10 mouse cellular contexts compared by ENCODE assay signal in the genomic region with DNA sequence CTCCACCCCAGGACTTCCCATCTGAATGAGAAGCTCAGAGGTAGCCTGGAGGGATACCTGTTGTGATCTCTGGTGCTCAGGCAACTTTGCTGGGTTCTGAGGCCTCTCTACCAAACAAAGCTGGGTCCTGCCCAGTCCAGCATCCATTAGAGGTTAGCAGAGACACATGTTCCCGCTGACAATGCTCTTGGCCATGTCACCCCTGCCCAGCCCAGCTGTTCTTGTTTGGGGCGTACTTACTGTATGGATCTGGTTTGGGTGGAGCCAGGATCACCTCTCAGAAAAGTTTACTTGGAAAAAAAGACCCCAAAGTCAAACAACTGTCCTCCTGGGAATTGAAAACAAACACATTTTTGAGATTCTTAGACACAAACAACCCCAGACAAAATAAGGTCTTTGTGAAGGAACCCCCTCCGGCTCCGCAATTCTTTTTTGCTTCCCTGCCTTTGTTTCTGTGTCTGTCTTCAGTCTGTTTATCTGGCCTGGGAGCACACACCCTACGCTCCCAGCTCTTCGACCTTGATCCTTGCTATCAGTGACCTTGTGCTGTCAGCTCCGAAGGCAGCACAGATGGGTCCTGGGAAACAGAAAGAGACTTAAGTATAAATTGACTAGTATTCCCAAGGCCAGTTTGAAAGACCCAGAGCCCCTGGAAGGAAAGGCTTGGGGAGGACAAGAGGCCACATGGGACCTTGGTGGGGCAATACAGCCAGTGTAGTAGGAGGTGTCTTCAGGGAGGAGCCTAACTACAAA.
DNase-seq lines count a peak whose midpoint lies in the region; ATAC-seq and TF ChIP-seq lines count a peak whose summit lies in the region.
"Had no signal": no experiment of that assay in that cellular context is flagged by ENCODE, and none has a peak within 500 bp of the region (broad histone marks: within the 10 kb centered on the region; RNA-seq: fewer than 3 reads in every experiment).

No protein-coding gene starts in this region.

- no peaks in the 10 kb centered on the region for H3K27me3 ChIP-seq in hindbrain, embryonic 11.5 days (ENCODE audit: control insufficient read depth, insufficient read depth, low read length)
- no peaks in the 10 kb centered on the region for H3K27me3 ChIP-seq in hindbrain, embryonic 16.5 days (replicated peaks; ENCODE audit: control insufficient read depth, insufficient read depth, low read length)
- H3K27me3 ChIP-seq in stomach, embryonic 15.5 days (replicated peaks) = no peaks in the 10 kb centered on the region
- H3K27me3 ChIP-seq in stomach, postnatal 0 days (ENCODE audit: control insufficient read depth, insufficient read depth, low read length) = no peaks in the 10 kb centered on the region
- no peaks in the 10 kb centered on the region for H3K27me3 ChIP-seq in cerebellum, adult 2 months (ENCODE audit: control insufficient read depth, insufficient read depth, low read length)

- no peak overlapping the region for H3K9ac ChIP-seq in hindbrain, embryonic 11.5 days (ENCODE audit: low read depth, low read length)
- H3K9ac ChIP-seq in hindbrain, embryonic 16.5 days (ENCODE audit: low read depth, low read length) = no peak overlapping the region
- H3K9ac ChIP-seq in stomach, embryonic 15.5 days = no peak overlapping the region
- no peak overlapping the region for H3K9ac ChIP-seq in stomach, postnatal 0 days (ENCODE audit: low read length)

- H3K4me1 ChIP-seq in hindbrain, embryonic 11.5 days (replicated peaks; ENCODE audit: control insufficient read depth, insufficient read depth, low read length) = peaks cover 13% of the 10 kb centered on the region
- peaks cover 36% of the 10 kb centered on the region for H3K4me1 ChIP-seq in hindbrain, embryonic 16.5 days (ENCODE audit: control insufficient read depth, insufficient read depth, low read depth, low read length)
- H3K4me1 ChIP-seq in stomach, embryonic 15.5 days = peaks cover 38% of the 10 kb centered on the region
- H3K4me1 ChIP-seq in stomach, postnatal 0 days (replicated peaks; ENCODE audit: control insufficient read depth, insufficient read depth) = peaks cover 15% of the 10 kb centered on the region; the same call in 1 of the 2 replicates
- H3K4me1 ChIP-seq in cerebellum, adult 2 months (ENCODE audit: control insufficient read depth, insufficient read depth, low read length) = peaks cover 9% of the 10 kb centered on the region

- WGBS in hindbrain, embryonic 11.5 days = 54% methylated on average over 7 of the region's 7 CpGs
- WGBS in hindbrain, embryonic 16.5 days = 61% methylated on average over 7 of the region's 7 CpGs
- WGBS in stomach, embryonic 15.5 days = 44% methylated on average over 7 of the region's 7 CpGs
- 58% methylated on average over 7 of the region's 7 CpGs for WGBS in stomach, postnatal 0 days
- 81% methylated on average over 7 of the region's 7 CpGs for WGBS in cerebellum, adult 2 months

- H3K9me3 ChIP-seq in hindbrain, embryonic 11.5 days (ENCODE audit: control insufficient read depth, low read length) = no peaks in the 10 kb centered on the region
- H3K9me3 ChIP-seq in hindbrain, embryonic 16.5 days (ENCODE audit: control insufficient read depth, low read length) = no peaks in the 10 kb centered on the region
- no peaks in the 10 kb centered on the region for H3K9me3 ChIP-seq in stomach, embryonic 15.5 days
- H3K9me3 ChIP-seq in stomach, postnatal 0 days (ENCODE audit: control insufficient read depth, low read length) = no peaks in the 10 kb centered on the region

- H3K4me2 ChIP-seq in hindbrain, embryonic 11.5 days (replicated peaks; ENCODE audit: low read depth, low read length) = no peak overlapping the region
- H3K4me2 ChIP-seq in hindbrain, embryonic 16.5 days (ENCODE audit: low read length) = no peak overlapping the region
- H3K4me2 ChIP-seq in stomach, embryonic 15.5 days = no peak overlapping the region
- no peak overlapping the region for H3K4me2 ChIP-seq in stomach, postnatal 0 days (replicated peaks; ENCODE audit: low read depth)

- DNase-seq in adrenal gland, adult (ENCODE audit: inconsistent age in 2 of 2, low spot score in 1 of 2) = peak; percentile 78 to 81
- no peak for DNase-seq in adrenal gland, postnatal 14 days
- DNase-seq in hindbrain, embryonic 11.5 days (ENCODE audit: low spot score) = peak; percentile 30
- no peak for DNase-seq in stomach, postnatal 0 days (ENCODE audit: low spot score)
- DNase-seq in cerebellum, adult 2 months = no peak
- DNase-seq in MN1 (ENCODE audit: low spot score) = no peak
- DNase-seq: kidney, adult 11 months; lung, postnatal 36 days had no signal

- TF ChIP-seq CTCF in stomach, postnatal 0 days (IDR thresholded peaks at IDR 0.05; ENCODE audit: low read depth) = no peak
- TF ChIP-seq CTCF in cerebellum, adult 2 months (IDR thresholded peaks at IDR 0.05; ENCODE audit: borderline replicate concordance, insufficient read depth, low read depth, low read length) = no peak

- TF ChIP-seq EP300 in stomach, postnatal 0 days (optimal IDR thresholded peaks at IDR 0.05) = no peak

- H3K36me3 ChIP-seq in hindbrain, embryonic 11.5 days (ENCODE audit: control insufficient read depth, insufficient read depth, low read length) = no peaks in the 10 kb centered on the region
- no peaks in the 10 kb centered on the region for H3K36me3 ChIP-seq in hindbrain, embryonic 16.5 days (ENCODE audit: control insufficient read depth, insufficient read depth, low read length)
- H3K36me3 ChIP-seq in stomach, embryonic 15.5 days = no peaks in the 10 kb centered on the region
- H3K36me3 ChIP-seq in stomach, postnatal 0 days (ENCODE audit: control insufficient read depth, insufficient read depth, low read length) = no peaks in the 10 kb centered on the region

- peak; percentile 24; the same call in 1 of the 2 replicates for ATAC-seq in hindbrain, embryonic 11.5 days (ENCODE audit: low FRiP score)
- no peak for ATAC-seq in hindbrain, embryonic 16.5 days
- no peak for ATAC-seq in stomach, embryonic 15.5 days (ENCODE audit: insufficient read depth, low FRiP score, low read depth)
- no peak for ATAC-seq in stomach, postnatal 0 days (ENCODE audit: low FRiP score, low TSS enrichment)

- H3K4me3 ChIP-seq in hindbrain, embryonic 11.5 days (ENCODE audit: low read depth, low read length) = no peak overlapping the region
- no peak overlapping the region for H3K4me3 ChIP-seq in hindbrain, embryonic 16.5 days (ENCODE audit: low read length)
- no peak overlapping the region for H3K4me3 ChIP-seq in stomach, embryonic 15.5 days (replicated peaks)
- no peak overlapping the region for H3K4me3 ChIP-seq in stomach, postnatal 0 days (ENCODE audit: low read depth, low read length)
- no peak overlapping the region for H3K4me3 ChIP-seq in cerebellum, adult 2 months (replicated peaks; ENCODE audit: insufficient read depth, low read depth, low read length)

- no peak for TF ChIP-seq POLR2A in cerebellum, adult 2 months (IDR thresholded peaks at IDR 0.05; ENCODE audit: borderline replicate concordance, insufficient read depth, low read length)

- 0 out of 2 replicates have a peak overlapping the region, but pooled peaks have one; percentile 30 for H3K27ac ChIP-seq in hindbrain, embryonic 11.5 days (ENCODE audit: low read depth, low read length)
- no peak overlapping the region for H3K27ac ChIP-seq in hindbrain, embryonic 16.5 days (ENCODE audit: low read depth, low read length)
- H3K27ac ChIP-seq in stomach, embryonic 15.5 days = 0 out of 2 replicates have a peak overlapping the region, but pooled peaks have one; percentile 26
- H3K27ac ChIP-seq in stomach, postnatal 0 days (replicated peaks) = no peak overlapping the region
- no peak overlapping the region for H3K27ac ChIP-seq in cerebellum, adult 2 months (ENCODE audit: insufficient read depth, low read length)

Comparison
In these comparisons a context has a peak if more than half of its experiments do, and no peak if none do; other contexts are left out.
1. DNase-seq: peak in adrenal gland, adult (2 of 2) and hindbrain, embryonic 11.5 days (single experiment); none in adrenal gland, postnatal 14 days (single experiment), stomach, postnatal 0 days (single experiment), cerebellum, adult 2 months (0 of 2) and MN1 (single experiment).
2. H3K27ac ChIP-seq: peak in hindbrain, embryonic 11.5 days (single experiment) and stomach, embryonic 15.5 days (single experiment); none in hindbrain, embryonic 16.5 days (single experiment), stomach, postnatal 0 days (single experiment) and cerebellum, adult 2 months (single experiment).